Mouse (Mus musculus) hindbrain, embryonic 11.5 days (tissue): Measurements from ENCODE around the gene Sept1. TPM values are rescaled to one million over a fixed set of nuclear protein-coding genes. Genes with fewer than 3 reads are reported as not detected.

Experiments used
- ATAC-seq: fragments of 200-750 bp; cut with Nextera tagmentation; 2 replicates; pipeline ENCODE4 v1.8.0; 2017; ENCODE audit warnings: mild to moderate bottlenecking, moderate TSS enrichment, moderate library complexity; ENCODE audit not compliant: low FRiP score
- DNase-seq: peaks from one replicate; pipeline ENCODE4 v3.0.0-alpha.2; 2015; ENCODE audit warnings: low spot score
- H3K27ac ChIP-seq: fragments of 300-500 bp; sonication (generic); 2 replicates; pipeline ENCODE4 v1.5.1; 2014; ENCODE audit warnings: mild to moderate bottlenecking, low read depth, low read length
- H3K27me3 ChIP-seq: fragments of 300-500 bp; sonication (generic); 2 replicates; pipeline ENCODE4 v1.6.1; 2014; ENCODE audit warnings: mild to moderate bottlenecking, low read length, moderate library complexity, mixed read lengths; ENCODE audit not compliant: control insufficient read depth, insufficient read depth
- H3K36me3 ChIP-seq: fragments of 300-500 bp; sonication (generic); 2 replicates; pipeline ENCODE4 v1.6.1; 2014; ENCODE audit warnings: mild to moderate bottlenecking, low read length, moderate library complexity, mixed read lengths; ENCODE audit not compliant: control insufficient read depth, insufficient read depth
- H3K4me1 ChIP-seq: fragments of 300-500 bp; sonication (generic); replicated peaks from 2 replicates; pipeline ENCODE4 v1.6.1; 2014; ENCODE audit warnings: low read length, mixed read lengths; ENCODE audit not compliant: control insufficient read depth, insufficient read depth
- H3K4me2 ChIP-seq: fragments of 300-500 bp; sonication (generic); replicated peaks from 2 replicates; pipeline ENCODE4 v1.6.1; 2014; ENCODE audit warnings: mild to moderate bottlenecking, low read depth, low read length
- H3K4me3 ChIP-seq: fragments of 300-500 bp; sonication (generic); 2 replicates; pipeline ENCODE4 v1.5.1; 2014; ENCODE audit warnings: low read depth, low read length
- H3K9ac ChIP-seq: fragments of 300-500 bp; sonication (generic); 2 replicates; pipeline ENCODE4 v1.6.1; 2014; ENCODE audit warnings: low read depth, low read length
- H3K9me3 ChIP-seq: fragments of 300-500 bp; sonication (generic); 2 replicates; pipeline ENCODE4 v1.6.1; 2016; ENCODE audit warnings: low read length; ENCODE audit not compliant: control insufficient read depth
- WGBS: fragments of 180-500 bp; shearing (Covaris S2); extraction: QIAGEN DNeasy Blood & Tissue Kit; methylation state at CpG from one replicate; pipeline ENCODE4 v1.1.7; 2014; 5-methylcytosine and 5-hydroxymethylcytosine counted together
- polyA plus RNA-seq: library from polyadenylated mRNA; unstranded; fragments of >200 nt; fragmentation: Nextera tagmentation; extraction: Ambion mirVana; gene quantifications from 2 replicates; pipeline ENCODE4 v1.2.1, GENCODE M21; 2014

The Sept1 gene
- polyA plus RNA-seq, 1 experiment from 2014 or later, result 30.0 TPM

DNA sequence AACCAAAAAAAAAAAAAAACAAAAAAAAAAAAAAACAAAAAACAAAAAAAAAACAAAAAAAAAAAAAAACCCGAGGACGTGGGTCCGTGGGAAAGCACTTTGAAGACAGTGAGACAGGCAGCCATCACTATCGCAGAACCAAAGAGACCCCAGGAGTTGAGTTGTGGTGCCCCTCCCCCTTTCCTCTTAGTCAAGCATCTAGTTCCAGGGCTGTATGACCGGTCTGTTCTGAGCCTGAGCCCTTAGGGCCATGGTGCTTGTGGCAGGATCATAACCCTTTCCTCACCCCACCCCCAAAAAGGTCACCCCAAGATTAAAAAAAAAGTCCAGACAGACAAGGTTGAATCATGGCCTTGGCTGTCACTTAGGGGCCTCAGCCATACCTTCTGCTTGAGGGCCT, 16.6 kb downstream of the Sept1 start:
- WGBS, result 90% methylated on average over 5 of the region's 5 CpGs
- H3K36me3 ChIP-seq, result no peaks in the 10 kb centered on the region
- H3K27me3 ChIP-seq, result peaks cover 10% of the 10 kb centered on the region; the same call in 1 of the 2 replicates
- no peaks in the 10 kb centered on the region for H3K9me3 ChIP-seq
- DNase-seq (no peak), ATAC-seq (no peak)
- H3K4me2 ChIP-seq, result no peak overlapping the region
- no peak overlapping the region for H3K4me3 ChIP-seq
- no peak overlapping the region for H3K27ac ChIP-seq
- no peak overlapping the region for H3K9ac ChIP-seq
- no peaks in the 10 kb centered on the region for H3K4me1 ChIP-seq

DNA sequence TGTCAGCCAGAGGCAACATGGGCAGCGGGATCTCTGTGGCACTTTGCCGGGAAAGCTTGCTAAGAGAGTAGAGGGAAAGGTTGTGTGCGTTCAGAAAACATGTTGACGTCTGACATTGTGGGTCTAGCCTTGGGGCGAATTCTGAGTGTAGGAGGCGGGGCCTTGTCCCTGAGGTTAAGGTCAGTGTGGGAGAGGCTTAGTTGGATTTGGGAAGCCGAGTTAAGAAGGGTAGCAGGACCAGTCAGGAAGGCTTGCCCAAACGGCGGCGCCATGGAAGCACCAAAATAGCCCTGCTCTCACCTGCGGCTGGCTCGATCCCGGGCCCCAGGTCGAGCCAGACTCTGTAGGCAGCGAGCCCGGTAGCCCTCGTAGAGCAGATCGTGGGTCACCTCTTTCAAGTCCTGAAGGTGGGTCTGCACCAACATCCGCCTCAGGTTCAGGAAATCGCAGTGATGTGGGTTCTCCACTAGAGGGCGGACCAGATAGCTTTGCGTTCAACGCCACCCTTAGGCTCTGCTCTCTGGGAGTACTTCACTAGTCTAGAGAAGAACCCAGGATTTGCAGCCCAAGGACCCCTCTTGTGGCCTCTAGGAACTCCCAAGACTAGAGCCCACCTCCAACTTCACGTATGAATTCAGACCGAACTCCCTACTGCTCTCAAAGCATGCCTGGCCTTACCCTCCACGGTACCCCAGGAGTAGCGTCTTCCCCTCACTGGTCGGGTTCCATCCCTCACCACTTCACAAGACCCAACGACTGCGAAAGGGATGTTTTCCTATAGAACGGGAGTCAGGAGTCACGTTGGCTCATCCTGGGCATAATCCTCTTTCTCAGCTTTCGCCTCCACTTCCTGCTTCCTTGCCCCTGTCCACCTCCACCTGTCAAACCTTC, 17.7 kb downstream of the Sept1 start:
- H3K4me3 ChIP-seq, result 0 out of 2 replicates have a peak overlapping the region, but pooled peaks have one; percentile 13
- WGBS, result 22% methylated on average over 33 of the region's 33 CpGs

GRCm38 (mm10) chr7:127214521-127214920, 18.4 kb downstream of the Sept1 start:
- ATAC-seq (no peak), DNase-seq (no peak)
- H3K9ac ChIP-seq, result no peak overlapping the region
- no peaks in the 10 kb centered on the region for H3K4me1 ChIP-seq
- H3K27ac ChIP-seq, result no peak overlapping the region
- WGBS, result 27% methylated on average over 21 of the region's 21 CpGs
- H3K9me3 ChIP-seq, result no peaks in the 10 kb centered on the region
- peaks cover 10% of the 10 kb centered on the region; the same call in 1 of the 2 replicates for H3K27me3 ChIP-seq
- H3K4me3 ChIP-seq, result no peak overlapping the region
- H3K4me2 ChIP-seq, result no peak overlapping the region
- no peaks in the 10 kb centered on the region for H3K36me3 ChIP-seq

More for the DNA sequence above, 17.7 kb downstream of the Sept1 start:
- Histone ChIP-seq H3K9me3 (no peaks in the 10 kb centered on the region), H3K4me2 (peak overlapping the region; percentile 25; the same call in 1 of the 2 replicates), H3K27ac (no peak overlapping the region), H3K9ac (no peak overlapping the region), H3K27me3 (peaks cover 10% of the 10 kb centered on the region; the same call in 1 of the 2 replicates), H3K4me1 (no peaks in the 10 kb centered on the region), H3K36me3 (no peaks in the 10 kb centered on the region)
- DNase-seq (peak; percentile 79), ATAC-seq (no peak)

- peak; percentile 3 for DNase-seq
- H3K9ac ChIP-seq, result no peak overlapping the region; the same call in 1 of the 2 replicates
- 47% methylated on average over 12 of the region's 12 CpGs for WGBS
- ATAC-seq, result no peak
- no peaks in the 10 kb centered on the region for H3K36me3 ChIP-seq
- H3K9me3 ChIP-seq, result no peaks in the 10 kb centered on the region
- H3K4me1 ChIP-seq, result no peaks in the 10 kb centered on the region
- H3K4me3 ChIP-seq, result no peak overlapping the region
- H3K4me2 ChIP-seq, result no peak overlapping the region
- peaks cover 10% of the 10 kb centered on the region; the same call in 1 of the 2 replicates for H3K27me3 ChIP-seq
- no peak overlapping the region for H3K27ac ChIP-seq
These were observed 19.0 kb downstream of the Sept1 start for GRCm38 (mm10) chr7:127213930-127214329.

- ATAC-seq, result no peak
- Histone ChIP-seq H3K27ac (no peak overlapping the region), H3K4me1 (no peaks in the 10 kb centered on the region), H3K4me2 (no peak overlapping the region), H3K9ac (no peak overlapping the region), H3K4me3 (no peak overlapping the region), H3K9me3 (no peaks in the 10 kb centered on the region), H3K27me3 (peaks cover 10% of the 10 kb centered on the region; the same call in 1 of the 2 replicates), H3K36me3 (no peaks in the 10 kb centered on the region)
- peak; percentile 65 for DNase-seq
- 41% methylated on average over 7 of the region's 7 CpGs for WGBS
These were observed 19.4 kb downstream of the Sept1 start for GRCm38 (mm10) chr7:127213485-127213884.

DNA sequence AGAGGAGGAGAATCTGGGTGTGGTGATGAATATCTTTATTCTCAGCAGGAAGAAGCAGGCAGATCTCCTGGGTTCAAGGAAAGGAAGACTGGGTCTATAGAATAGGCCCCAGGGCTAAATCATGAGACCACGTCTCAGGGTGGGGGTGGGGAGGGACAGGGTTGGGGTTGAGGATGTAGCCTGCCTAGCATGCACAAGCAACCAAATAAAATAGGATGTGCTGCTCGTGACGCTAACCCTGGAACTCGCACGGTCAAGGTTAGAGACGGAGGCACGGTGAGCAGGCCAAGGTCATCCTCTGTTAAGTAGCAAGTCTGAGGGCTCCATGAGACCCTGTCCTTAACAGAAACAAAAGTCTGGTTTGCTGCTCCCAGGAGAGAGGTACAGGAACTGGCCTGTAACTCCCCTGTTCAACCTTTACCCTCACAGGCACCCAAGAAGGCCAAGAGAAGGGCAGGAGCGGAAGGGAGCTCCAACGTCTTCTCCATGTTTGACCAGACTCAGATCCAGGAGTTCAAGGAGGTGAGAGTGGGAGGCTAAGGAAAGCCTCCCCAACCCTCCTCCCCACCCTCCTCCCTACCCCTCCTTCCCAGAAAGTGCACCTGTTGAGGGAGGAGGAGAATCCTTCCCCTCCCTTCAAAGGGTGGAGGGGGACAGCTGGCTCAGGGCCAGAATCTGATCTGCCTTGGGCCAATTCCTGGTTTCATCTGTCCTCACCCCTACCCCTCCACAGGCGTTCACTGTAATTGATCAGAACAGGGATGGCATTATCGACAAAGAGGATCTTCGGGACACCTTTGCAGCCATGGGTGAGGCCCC, 20.3 kb downstream of the Sept1 start:
- Histone ChIP-seq H3K9me3 (no peaks in the 10 kb centered on the region), H3K36me3 (no peaks in the 10 kb centered on the region), H3K4me2 (no peak overlapping the region), H3K27ac (no peak overlapping the region), H3K4me3 (no peak overlapping the region), H3K9ac (no peak overlapping the region), H3K4me1 (no peaks in the 10 kb centered on the region), H3K27me3 (peaks cover 10% of the 10 kb centered on the region; the same call in 1 of the 2 replicates)
- DNase-seq (no peak), ATAC-seq (no peak)
- WGBS, result 88% methylated on average over 12 of the region's 12 CpGs

DNA sequence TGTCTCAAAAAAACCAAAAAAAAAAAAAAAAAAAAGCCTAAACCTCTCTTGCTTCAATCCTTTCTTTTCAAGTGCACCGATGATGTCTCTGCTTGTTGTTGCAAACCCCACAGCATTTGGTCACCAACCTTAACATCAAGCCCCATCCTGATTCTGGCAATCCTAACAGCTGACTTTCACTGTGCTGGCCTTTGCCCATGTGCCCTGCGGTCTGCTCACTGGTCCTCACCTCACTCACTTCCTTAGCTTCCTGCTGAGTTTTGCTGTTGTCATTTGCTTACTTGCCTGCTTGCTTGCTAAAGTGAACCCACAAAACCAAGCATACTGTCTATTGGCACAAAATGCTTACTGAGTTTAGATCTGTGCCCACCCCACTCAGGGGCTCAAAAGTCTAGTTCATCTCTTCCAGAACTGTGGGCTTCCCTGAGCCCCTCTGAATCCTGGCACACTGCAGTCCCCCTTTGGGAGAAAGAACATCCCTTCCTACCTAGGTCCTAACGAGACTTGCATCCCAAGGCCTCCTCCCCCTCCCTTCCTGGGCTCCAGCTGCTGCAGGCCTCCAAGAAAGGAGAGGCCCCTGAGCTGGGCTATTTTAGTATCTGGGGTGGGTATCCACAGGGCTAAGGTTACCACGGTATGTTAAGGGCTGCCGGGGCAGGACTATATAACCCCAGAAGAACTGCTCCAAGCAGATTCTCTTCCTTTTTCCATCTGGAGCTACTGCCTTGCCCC, 21.8 kb downstream of the Sept1 start:
- Histone ChIP-seq H3K36me3 (no peaks in the 10 kb centered on the region), H3K9me3 (no peaks in the 10 kb centered on the region), H3K4me3 (no peak overlapping the region), H3K27me3 (peaks cover 10% of the 10 kb centered on the region; the same call in 1 of the 2 replicates), H3K9ac (no peak overlapping the region), H3K4me2 (no peak overlapping the region), H3K27ac (no peak overlapping the region), H3K4me1 (peaks cover 6% of the 10 kb centered on the region; the same call in 1 of the 2 replicates)
- DNase-seq, result no peak
- ATAC-seq, result no peak
- 79% methylated on average over 5 of the region's 5 CpGs for WGBS

GRCm38 (mm10) chr7:127210266-127210665, 22.7 kb downstream of the Sept1 start:
- Histone ChIP-seq H3K4me1 (peaks cover 6% of the 10 kb centered on the region; the same call in 1 of the 2 replicates), H3K9me3 (no peaks in the 10 kb centered on the region), H3K27ac (no peak overlapping the region), H3K9ac (no peak overlapping the region), H3K36me3 (no peaks in the 10 kb centered on the region), H3K4me3 (no peak overlapping the region), H3K4me2 (no peak overlapping the region), H3K27me3 (peaks cover 10% of the 10 kb centered on the region; the same call in 1 of the 2 replicates)
- DNase-seq (no peak), ATAC-seq (no peak)
- WGBS, result 97% methylated on average over 4 of the region's 4 CpGs
